Comparison of ENCODE assay signal across 16 mouse cellular contexts in the genomic region with DNA sequence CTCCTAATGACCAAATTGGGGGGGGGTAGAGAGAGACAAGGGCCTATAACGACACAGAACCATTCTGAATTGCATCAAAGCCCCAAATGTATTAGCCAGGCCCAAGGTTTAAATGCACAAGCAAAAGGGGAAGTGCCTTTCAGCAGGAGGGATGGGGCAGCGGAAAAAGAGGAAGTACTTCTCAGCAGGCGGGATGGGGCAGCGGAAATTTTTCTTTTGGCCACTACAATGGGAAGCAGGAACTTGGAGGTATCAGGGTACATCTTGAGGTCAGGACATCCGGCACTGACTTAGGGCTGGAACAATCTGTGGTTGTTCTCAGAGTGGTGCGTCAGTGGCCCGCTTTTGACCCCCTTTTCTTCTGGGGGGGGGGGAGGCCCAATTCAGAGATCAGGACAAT. TPM values are rescaled to one million over a fixed set of nuclear protein-coding genes. Genes with fewer than 3 reads are reported as not detected.
DNase-seq lines count a peak whose midpoint lies in the region; TF ChIP-seq lines count a peak whose summit lies in the region.
"Not testable (repeated sequence)": the region's sequence is repeated elsewhere in the genome, so short reads cannot be mapped to it uniquely, and the experiment has no call there.
"Had no signal": no experiment of that assay in that cellular context is flagged by ENCODE, and none has a peak within 500 bp of the region (broad histone marks: within the 10 kb centered on the region; RNA-seq: fewer than 3 reads in every experiment).

No protein-coding gene starts in this region.

- not testable (repeated sequence) for H3K4me3 ChIP-seq in ES-E14 (ENCODE audit: insufficient read depth in 1 of 2, low read depth in 1 of 2, low read length in 2 of 2, poor library complexity in 1 of 2, severe bottlenecking in 1 of 2); bone marrow, adult 2 months (replicated peaks; ENCODE audit: control insufficient read depth, low read depth, low read length)

- not testable (repeated sequence) for H3K27me3 ChIP-seq in splenic B cell, adult 2 months (ENCODE audit: control insufficient read depth, insufficient read depth, low read length, poor library complexity, severe bottlenecking)

- not testable (repeated sequence) for H3K9me3 ChIP-seq in ES-E14 (ENCODE audit: control insufficient read depth, insufficient read depth, low read depth, low read length)

- not testable (repeated sequence) for H3K4me1 ChIP-seq in ES-E14 (ENCODE audit: control insufficient read depth in 2 of 2, insufficient read depth in 2 of 2, low read length in 2 of 2, poor library complexity in 1 of 2); bone marrow, adult 2 months (ENCODE audit: control insufficient read depth, insufficient read depth, low read length)

- WGBS in bone marrow, adult 2 months: 49% methylated on average over 7 of the region's 7 CpGs

- peak; percentile 55 to 66 for DNase-seq in B cell, adult 2 months
- DNase-seq in ES-E14 (ENCODE audit: low read depth, low spot score): not testable (repeated sequence)
- DNase-seq in MEL-GATA-1-ER (ENCODE audit: extremely low read depth, low read depth): peak; percentile 64
- DNase-seq in splenic B cell, adult 2 months (ENCODE audit: low read depth, low spot score): peak; percentile 35

- not testable (repeated sequence) for TF ChIP-seq POLR2A in bone marrow, adult 2 months (IDR thresholded peaks at IDR 0.05; ENCODE audit: borderline replicate concordance, control insufficient read depth, low read depth, low read length)

- H3K9ac ChIP-seq in ES-E14 (ENCODE audit: insufficient read depth, low read depth, low read length, poor library complexity, severe bottlenecking): not testable (repeated sequence)

- H3K27ac ChIP-seq in ES-E14 (ENCODE audit: insufficient read depth, low read depth, low read length, poor library complexity, severe bottlenecking): peak overlapping the region; percentile 29
- peak overlapping the region; percentile 6; the same call in 1 of the 2 replicates for H3K27ac ChIP-seq in bone marrow, adult 2 months (ENCODE audit: control insufficient read depth, insufficient read depth, low read depth, low read length, poor library complexity)

- in situ Hi-C loops in ES-E14 (cut with MboI; ENCODE audit: low sequenced_read_pairs in 2 of 2, unreplicated experiment in 2 of 2): not testable (repeated sequence)

- not testable (repeated sequence) for TF ChIP-seq CTCF in bone marrow, adult 2 months (IDR thresholded peaks at IDR 0.05; ENCODE audit: control insufficient read depth, insufficient read depth, low read length)

- not testable (repeated sequence) for H3K36me3 ChIP-seq in ES-E14 (ENCODE audit: control insufficient read depth, insufficient read depth, low read length, poor library complexity, severe bottlenecking); splenic B cell, adult 2 months (ENCODE audit: control insufficient read depth, insufficient read depth, low read length, poor library complexity, severe bottlenecking)

RNA-seq across cellular contexts. Expression of gene Bcl2l15, which starts 8.5 kb away (rescaled TPM):
- 0.90 and 1.4 TPM in 2 replicates for total RNA-seq in ES-E14 (2012; rRNA removed)
- polyA plus RNA-seq in bone marrow, adult 2 months (2011; ENCODE audit: insufficient read depth, insufficient read length, low replicate concordance, missing spikeins): 6.5 and 11.2 TPM in 2 replicates
- total RNA-seq: adrenal gland, adult 18-20 months; adrenal gland, postnatal 36 days had no signal
- polyA plus RNA-seq: embryonic facial prominence, embryonic 11.5 days; embryonic facial prominence, embryonic 15.5 days; forebrain, embryonic 14.5 days had no signal

RNA-seq across cellular contexts. Expression of gene Ptpn22, which starts 18.6 kb away (rescaled TPM):
- total RNA-seq in ES-E14 (2012; rRNA removed): 0.22 and 0.37 TPM in 2 replicates
- polyA plus RNA-seq in bone marrow, adult 2 months (2011; ENCODE audit: insufficient read depth, insufficient read length, low replicate concordance, missing spikeins): 32.7 and 44.2 TPM in 2 replicates
- polyA plus RNA-seq: erythroblast, embryonic 14.5 days had no signal

RNA-seq across cellular contexts. Expression of gene Gm43064, which starts 31.6 kb away (rescaled TPM):
- 0.32 and 0.76 TPM in 2 replicates for total RNA-seq in ES-E14 (2012; rRNA removed)
- polyA plus RNA-seq in bone marrow, adult 2 months (2011; ENCODE audit: insufficient read depth, insufficient read length, low replicate concordance, missing spikeins): not detected in 2 replicates
- total RNA-seq: adrenal gland, adult 8-10 months; adrenal gland, postnatal 14 days; common myeloid progenitor, adult 5-6 weeks had no signal
- polyA plus RNA-seq: C2C12; embryonic facial prominence, embryonic 11.5 days; forebrain, embryonic 12.5 days had no signal

RNA-seq across cellular contexts. Expression of gene Ap4b1, which starts 31.6 kb away (rescaled TPM):
- total RNA-seq in ES-E14 (2012; rRNA removed): 10.1 and 12.8 TPM in 2 replicates
- polyA plus RNA-seq in bone marrow, adult 2 months (2011; ENCODE audit: insufficient read depth, insufficient read length, low replicate concordance, missing spikeins): 27.7 and 34.2 TPM in 2 replicates

RNA-seq across cellular contexts. Expression of gene Dclre1b, which starts 31.7 kb away (rescaled TPM):
- 7.1 and 8.2 TPM in 2 replicates for total RNA-seq in ES-E14 (2012; rRNA removed)
- polyA plus RNA-seq in bone marrow, adult 2 months (2011; ENCODE audit: insufficient read depth, insufficient read length, low replicate concordance, missing spikeins): 9.1 and 17.6 TPM in 2 replicates
